Mouse (Mus musculus) adipose tissue, adult 10 weeks (tissue): Measurements from ENCODE around the gene Pxmp4. TPM values are rescaled to one million over a fixed set of nuclear protein-coding genes. Genes with fewer than 3 reads are reported as not detected.

Experiments
- polyA plus RNA-seq: library from polyadenylated mRNA; stranded (reverse); fragments of 350-450 nt; fragmentation: Illumina TruSeq; extraction: RNeasy Lipid Tissue Mini Kit (QIAGEN cat#74804); gene quantifications from one replicate; pipeline ENCODE4 v1.2.3, GENCODE M21; 2014; ENCODE audit warnings: low read depth, low replicate concordance

The Pxmp4 gene
- polyA plus RNA-seq: 35.3 TPM

GRCm38 (mm10) chr2:154603638-154604153, at the start of gene Pxmp4:
Gene Pxmp4, minus strand, starts transcription at chr2:154603708.

GRCm38 (mm10) chr2:154651363-154651762, 47.9 kb upstream of the Pxmp4 start, which contains the start of gene Chmp4b:
Gene Chmp4b, plus strand, starts transcription at chr2:154651705.

DNA sequence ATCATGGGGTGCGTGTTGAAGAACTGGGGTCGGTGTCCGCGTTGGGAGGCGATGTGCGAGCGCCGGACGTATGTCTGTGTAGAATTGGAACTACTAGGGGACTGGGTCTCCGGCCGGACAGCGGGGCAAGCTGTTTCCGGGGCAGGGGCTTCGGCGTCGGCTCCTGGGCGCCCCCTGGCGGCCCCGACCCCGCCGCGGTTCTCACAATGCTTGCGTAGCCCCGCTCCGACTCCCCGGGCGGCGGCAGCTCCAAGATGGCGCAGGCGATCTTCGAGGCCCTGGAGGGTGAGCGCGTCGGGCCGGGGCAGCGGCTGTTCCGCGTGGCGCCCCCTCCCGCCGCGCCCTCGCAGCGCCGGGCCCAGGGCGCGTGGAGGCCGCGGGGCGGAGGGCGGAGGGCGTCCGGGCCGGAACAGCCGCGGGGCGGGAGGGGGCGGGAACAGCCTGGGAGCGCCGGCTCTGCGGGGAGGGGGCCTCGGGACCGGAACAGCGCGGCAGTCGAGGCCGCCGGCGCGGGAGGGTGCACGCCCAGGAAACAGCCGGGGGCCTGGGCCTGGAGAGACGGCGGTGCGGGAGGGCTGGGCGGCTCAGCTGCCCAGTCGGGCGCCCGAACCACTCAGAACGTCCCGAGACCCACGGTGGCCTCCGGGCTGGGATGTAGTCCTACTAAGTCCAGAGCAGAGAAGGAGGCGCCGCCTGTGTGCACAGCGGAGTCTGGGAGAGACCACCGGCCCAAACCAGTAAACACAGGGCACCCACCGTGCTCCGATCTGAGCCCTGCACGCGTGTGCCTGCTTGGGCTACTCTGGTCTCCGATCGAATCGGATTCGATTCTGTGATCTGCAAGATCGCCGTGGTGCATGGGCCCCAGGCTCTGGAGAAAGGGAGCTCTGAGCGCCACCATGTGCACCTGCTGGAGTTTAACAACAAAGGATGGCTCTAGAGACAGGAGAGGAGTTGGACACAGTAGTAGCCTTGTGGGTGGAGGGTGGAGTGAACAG, 9.9 kb upstream of the Pxmp4 start, which contains the start of the genes Zfp341 and 4930519P11Rik:
Zfp341 (plus strand) TSS at position 180 of the 998 bp plus-strand sequence.
4930519P11Rik (minus strand) TSS at position 320 of the 998 bp plus-strand sequence.

DNA sequence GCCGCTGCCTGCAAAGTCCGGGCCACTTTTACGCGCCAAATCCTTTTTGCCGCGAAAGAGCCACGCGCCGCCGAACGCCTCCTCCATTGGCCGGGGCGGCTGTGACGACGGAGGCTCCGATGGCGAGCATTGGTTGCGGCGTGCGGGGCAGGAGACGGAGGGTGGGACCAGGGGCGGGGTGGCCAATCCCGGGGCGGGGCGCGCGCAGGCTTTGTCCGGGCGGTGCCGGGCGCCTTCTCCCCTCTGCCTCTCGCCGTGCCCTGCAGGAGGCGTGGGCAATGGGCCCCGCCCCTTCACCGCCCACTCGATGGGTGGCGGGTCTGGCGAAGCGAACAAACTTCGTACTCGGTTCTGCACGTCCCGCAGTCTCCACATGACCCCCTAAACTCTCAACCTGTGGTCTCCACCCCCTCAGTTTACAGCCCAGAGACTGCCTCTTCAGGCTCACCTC, 33.6 kb downstream of the Pxmp4 start, which contains the start of gene E2f1:
E2f1 (minus strand) TSS at position 57 of the 451 bp plus-strand sequence.

GRCm38 (mm10) chr2:154558264-154559039, 45.1 kb downstream of the Pxmp4 start, which contains the start of gene Necab3:
Gene Necab3, minus strand, starts transcription at chr2:154558890.

GRCm38 (mm10) chr2:154551476-154551875, 52.0 kb downstream of the Pxmp4 start, which contains the start of gene Actl10:
Gene Actl10, plus strand, starts transcription at chr2:154551776.

DNA sequence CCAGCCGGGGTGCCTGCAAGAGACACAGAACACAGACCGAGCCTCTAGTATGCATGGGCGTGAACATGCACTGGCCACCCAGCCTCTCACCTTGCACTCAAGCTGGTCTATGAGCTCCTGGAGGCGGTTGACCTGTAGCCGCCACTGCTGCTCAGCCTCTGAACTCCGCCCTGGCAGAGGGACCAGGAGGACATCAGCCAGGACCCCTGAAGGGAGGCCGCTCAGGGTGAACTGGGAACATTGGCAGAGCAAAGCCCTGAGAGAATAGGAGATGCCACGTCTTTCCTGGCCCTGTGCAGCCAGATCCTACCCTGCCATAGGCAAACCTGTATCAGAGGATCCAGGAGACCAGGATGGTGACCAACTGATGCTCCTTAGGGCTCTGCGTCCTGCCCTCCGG, 56.8 kb downstream of the Pxmp4 start, which contains the start of gene 1700003F12Rik:
1700003F12Rik (plus strand) TSS at position 375 of the 400 bp plus-strand sequence.

Other genes with a start within 250 kb of the Pxmp4 start
- 7.1 TPM for gene Cdk5rap1, start 230.7 kb downstream of the Pxmp4 start, polyA plus RNA-seq
- 31.1 TPM for gene Snta1, start 195.6 kb downstream of the Pxmp4 start, polyA plus RNA-seq
- gene Cbfa2t2, start 167.2 kb downstream of the Pxmp4 start, polyA plus RNA-seq: 10.8 TPM
- gene 1700003F12Rik, start 56.6 kb downstream of the Pxmp4 start, polyA plus RNA-seq: 12.7 TPM
- gene Actl10, start 51.9 kb downstream of the Pxmp4 start, polyA plus RNA-seq: 0.34 TPM
- 4.6 TPM for gene Necab3, start 44.8 kb downstream of the Pxmp4 start, polyA plus RNA-seq
- 4.0 TPM for gene E2f1, start 33.8 kb downstream of the Pxmp4 start, polyA plus RNA-seq
- gene Zfp341, start 9.6 kb upstream of the Pxmp4 start, polyA plus RNA-seq: 2.1 TPM
- not detected for gene 4930519P11Rik, start 9.7 kb upstream of the Pxmp4 start, polyA plus RNA-seq
- gene Chmp4b, start 48.0 kb upstream of the Pxmp4 start, polyA plus RNA-seq: 154 TPM
- gene Gm14214, start 166.3 kb upstream of the Pxmp4 start, polyA plus RNA-seq: not detected
- gene Raly, start 187.4 kb upstream of the Pxmp4 start, polyA plus RNA-seq: 85.3 TPM
- gene a, start 187.7 kb upstream of the Pxmp4 start, polyA plus RNA-seq: not detected